Mouse (Mus musculus) heart, embryonic 10.5 days (tissue): ENCODE data around the gene Sun2. TPM values are rescaled to one million over a fixed set of nuclear protein-coding genes. Genes with fewer than 3 reads are reported as not detected.

Experiments used
- DNase-seq: peaks from one replicate; pipeline ENCODE4 v3.0.0-alpha.2; 2017; ENCODE audit warnings: low spot score
- H3K27ac ChIP-seq: fragments of 300-500 bp; sonication (generic); 2 replicates; pipeline ENCODE4 v1.5.1; 2016; ENCODE audit warnings: mild to moderate bottlenecking
- H3K27me3 ChIP-seq: fragments of 300-500 bp; sonication (generic); 2 replicates; pipeline ENCODE4 v1.6.1; 2016; ENCODE audit warnings: mild to moderate bottlenecking; ENCODE audit not compliant: poor library complexity, insufficient read depth, severe bottlenecking
- H3K36me3 ChIP-seq: fragments of 300-500 bp; sonication (generic); 2 replicates; pipeline ENCODE4 v1.6.1; 2016; ENCODE audit warnings: mild to moderate bottlenecking, moderate library complexity
- H3K4me1 ChIP-seq: fragments of 300-500 bp; sonication (generic); 2 replicates; pipeline ENCODE4 v1.6.1; 2016; ENCODE audit warnings: mild to moderate bottlenecking
- H3K4me3 ChIP-seq: fragments of 300-500 bp; sonication (generic); 2 replicates; pipeline ENCODE4 v1.5.1; 2016; ENCODE audit warnings: mild to moderate bottlenecking, moderate library complexity
- H3K9me3 ChIP-seq: fragments of 300-500 bp; sonication (generic); 2 replicates; pipeline ENCODE4 v1.6.1; 2016; ENCODE audit warnings: mild to moderate bottlenecking, moderate library complexity
- WGBS: fragments of 180-500 bp; shearing (Covaris S2); methylation state at CpG from one replicate; pipeline ENCODE4 v1.1.7; 2016; 5-methylcytosine and 5-hydroxymethylcytosine counted together
- polyA plus RNA-seq: library from polyadenylated mRNA; unstranded; fragments of >200 nt; fragmentation: Nextera tagmentation; extraction: Ambion mirVana; gene quantifications from 2 replicates; pipeline ENCODE4 v1.2.1, GENCODE M21; 2016

The Sun2 gene
- polyA plus RNA-seq, 1 experiment from 2014 or later = 2.9 TPM

GRCm38 (mm10) chr15:79751772-79752171, 9.4 kb upstream of the Sun2 start:
- Histone ChIP-seq H3K36me3 (peaks cover 2% of the 10 kb centered on the region; the same call in 1 of the 2 replicates), H3K4me3 (no peak overlapping the region), H3K4me1 (peaks cover 24% of the 10 kb centered on the region), H3K9me3 (no peaks in the 10 kb centered on the region), H3K27me3 (no peaks in the 10 kb centered on the region), H3K27ac (no peak overlapping the region)
- WGBS = 80% methylated on average over 17 of the region's 17 CpGs
- DNase-seq = no peak

- Histone ChIP-seq H3K4me1 (peaks cover 21% of the 10 kb centered on the region), H3K4me3 (no peak overlapping the region), H3K27ac (no peak overlapping the region), H3K27me3 (no peaks in the 10 kb centered on the region), H3K36me3 (peaks cover 2% of the 10 kb centered on the region; the same call in 1 of the 2 replicates), H3K9me3 (no peaks in the 10 kb centered on the region)
- DNase-seq = no peak
- WGBS = 81% methylated on average over 8 of the region's 8 CpGs
These were observed 7.9 kb upstream of the Sun2 start for GRCm38 (mm10) chr15:79750266-79750665.

GRCm38 (mm10) chr15:79749162-79749561, 6.8 kb upstream of the Sun2 start:
- Histone ChIP-seq H3K27ac (no peak overlapping the region), H3K9me3 (no peaks in the 10 kb centered on the region), H3K4me1 (peaks cover 23% of the 10 kb centered on the region), H3K4me3 (no peak overlapping the region), H3K27me3 (no peaks in the 10 kb centered on the region), H3K36me3 (peaks cover 4% of the 10 kb centered on the region; the same call in 1 of the 2 replicates)
- no peak for DNase-seq
- 85% methylated on average over 7 of the region's 7 CpGs for WGBS

GRCm38 (mm10) chr15:79747998-79748397, 5.7 kb upstream of the Sun2 start:
- Histone ChIP-seq H3K27ac (no peak overlapping the region), H3K27me3 (no peaks in the 10 kb centered on the region), H3K4me3 (no peak overlapping the region), H3K36me3 (peaks cover 6% of the 10 kb centered on the region; the same call in 1 of the 2 replicates), H3K9me3 (no peaks in the 10 kb centered on the region), H3K4me1 (peaks cover 15% of the 10 kb centered on the region)
- no peak for DNase-seq
- 52% methylated on average over 11 of the region's 11 CpGs for WGBS

GRCm38 (mm10) chr15:79745883-79746282, 3.5 kb upstream of the Sun2 start:
- Histone ChIP-seq H3K36me3 (peaks cover 6% of the 10 kb centered on the region; the same call in 1 of the 2 replicates), H3K27ac (no peak overlapping the region), H3K9me3 (no peaks in the 10 kb centered on the region), H3K27me3 (no peaks in the 10 kb centered on the region), H3K4me1 (peaks cover 21% of the 10 kb centered on the region), H3K4me3 (no peak overlapping the region)
- 85% methylated on average over 5 of the region's 5 CpGs for WGBS
- no peak for DNase-seq

GRCm38 (mm10) chr15:79745312-79745711, 3.0 kb upstream of the Sun2 start:
- WGBS = 80% methylated on average over 10 of the region's 10 CpGs
- Histone ChIP-seq H3K27me3 (no peaks in the 10 kb centered on the region), H3K4me1 (peaks cover 25% of the 10 kb centered on the region), H3K27ac (no peak overlapping the region), H3K4me3 (no peak overlapping the region), H3K9me3 (no peaks in the 10 kb centered on the region), H3K36me3 (peaks cover 5% of the 10 kb centered on the region; the same call in 1 of the 2 replicates)
- no peak for DNase-seq

- Histone ChIP-seq H3K9me3 (no peaks in the 10 kb centered on the region), H3K36me3 (peaks cover 4% of the 10 kb centered on the region; the same call in 1 of the 2 replicates), H3K4me3 (no peak overlapping the region), H3K27ac (no peak overlapping the region), H3K4me1 (peaks cover 28% of the 10 kb centered on the region), H3K27me3 (no peaks in the 10 kb centered on the region)
- no peak for DNase-seq
- 71% methylated on average over 8 of the region's 8 CpGs for WGBS
These were observed 2.4 kb upstream of the Sun2 start for GRCm38 (mm10) chr15:79744742-79745141.

- Histone ChIP-seq H3K27ac (no peak overlapping the region), H3K4me3 (no peak overlapping the region), H3K9me3 (no peaks in the 10 kb centered on the region), H3K27me3 (no peaks in the 10 kb centered on the region), H3K4me1 (peaks cover 34% of the 10 kb centered on the region), H3K36me3 (peaks cover 11% of the 10 kb centered on the region)
- 92% methylated on average over 11 of the region's 11 CpGs for WGBS
- DNase-seq = no peak
These were observed 1.7 kb upstream of the Sun2 start for GRCm38 (mm10) chr15:79744001-79744400.

- under 1% methylated on average over 23 of the region's 23 CpGs for WGBS
- no peak for DNase-seq
- H3K27me3 ChIP-seq = no peaks in the 10 kb centered on the region
- no peaks in the 10 kb centered on the region for H3K9me3 ChIP-seq
- peak overlapping the region; percentile 97 for H3K4me3 ChIP-seq
- peaks cover 34% of the 10 kb centered on the region for H3K4me1 ChIP-seq
- peaks cover 25% of the 10 kb centered on the region for H3K36me3 ChIP-seq
- peak overlapping the region; percentile 98 for H3K27ac ChIP-seq
These were observed 329 bp upstream of the Sun2 start for GRCm38 (mm10) chr15:79742706-79743023.

- no peaks in the 10 kb centered on the region for H3K9me3 ChIP-seq
- WGBS = 26% methylated on average over 14 of the region's 14 CpGs
- peaks cover 38% of the 10 kb centered on the region for H3K36me3 ChIP-seq
- peaks cover 34% of the 10 kb centered on the region for H3K4me1 ChIP-seq
- no peaks in the 10 kb centered on the region for H3K27me3 ChIP-seq
- no peak for DNase-seq
- H3K27ac ChIP-seq = peak overlapping the region; percentile 98
- H3K4me3 ChIP-seq = peak overlapping the region; percentile 97
These were observed 1.0 kb downstream of the Sun2 start for GRCm38 (mm10) chr15:79741173-79741858.

GRCm38 (mm10) chr15:79740739-79741138, 1.6 kb downstream of the Sun2 start:
- peak overlapping the region; percentile 97 for H3K4me3 ChIP-seq
- H3K36me3 ChIP-seq = peaks cover 42% of the 10 kb centered on the region
- H3K27ac ChIP-seq = peak overlapping the region; percentile 98; the same call in 1 of the 2 replicates
- H3K27me3 ChIP-seq = no peaks in the 10 kb centered on the region
- 42% methylated on average over 3 of the region's 3 CpGs for WGBS
- H3K4me1 ChIP-seq = peaks cover 35% of the 10 kb centered on the region
- H3K9me3 ChIP-seq = no peaks in the 10 kb centered on the region
- DNase-seq = no peak

- Histone ChIP-seq H3K36me3 (peaks cover 81% of the 10 kb centered on the region), H3K9me3 (no peaks in the 10 kb centered on the region), H3K4me3 (no peak overlapping the region), H3K27ac (peak overlapping the region; percentile 84), H3K4me1 (peaks cover 24% of the 10 kb centered on the region), H3K27me3 (no peaks in the 10 kb centered on the region)
- DNase-seq = no peak
- 85% methylated on average over 8 of the region's 8 CpGs for WGBS
These were observed 8.0 kb downstream of the Sun2 start for GRCm38 (mm10) chr15:79734311-79734710.

- Histone ChIP-seq H3K9me3 (no peaks in the 10 kb centered on the region), H3K27ac (0 out of 2 replicates have a peak overlapping the region, but pooled peaks have one; percentile 84), H3K27me3 (no peaks in the 10 kb centered on the region), H3K4me1 (peaks cover 22% of the 10 kb centered on the region; the same call in 1 of the 2 replicates), H3K4me3 (no peak overlapping the region), H3K36me3 (peaks cover 81% of the 10 kb centered on the region)
- no peak for DNase-seq
- 68% methylated on average over 4 of the region's 4 CpGs for WGBS
These were observed 8.7 kb downstream of the Sun2 start for GRCm38 (mm10) chr15:79733640-79734039.
